Mouse (Mus musculus): ENCODE results near the gene Nwd1. TPM values are rescaled to one million over a fixed set of nuclear protein-coding genes. Genes with fewer than 3 reads are reported as not detected.

Nwd1 gene
- polyA plus RNA-seq, 1 experiment from 2014 or later = 0.05 TPM

DNA sequence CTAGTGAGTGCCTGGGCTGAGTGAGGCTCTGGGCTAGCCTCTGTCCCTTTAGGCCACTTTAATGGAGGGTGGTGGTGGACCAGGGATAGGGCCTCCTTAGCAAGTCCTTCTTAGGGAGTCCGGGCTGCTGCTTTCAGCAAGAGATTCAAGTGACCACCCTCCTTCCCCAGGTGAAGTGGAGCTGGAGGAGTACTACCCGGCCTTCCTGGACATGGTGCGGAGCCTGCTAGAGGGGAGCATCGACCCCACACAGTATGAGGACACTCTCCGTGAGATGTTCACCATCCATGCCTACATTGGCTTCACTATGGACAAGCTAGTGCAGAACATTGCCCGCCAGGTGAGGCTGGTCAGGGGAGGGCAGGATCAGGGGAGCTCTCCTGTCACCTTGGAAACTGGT, 103.8 kb downstream of the Nwd1 start:
- ChIA-PET CTCF (interaction anchor here (0.9 kb wide), 2 partner anchors 9 to 16 kb away, joined by 3 read pairs; no protein-coding TSS in a partner anchor), POLR2A (interaction anchor here (1.6 kb wide), 1 partner anchor 23 kb away, joined by 3 read pairs; no protein-coding TSS in a partner anchor)
- no peak for TF ChIP-seq CTCF (IDR thresholded peaks at IDR 0.05)
- DNase-seq (ENCODE audit: low read depth, low spot score) (no peak), ATAC-seq (no peak)
- in situ Hi-C loops (cut with MboI; ENCODE audit: low pct_unique_long_range_greater_than_20kb) = no loop called here
- no peaks in the 10 kb centered on the region for H3K27me3 ChIP-seq

DNA sequence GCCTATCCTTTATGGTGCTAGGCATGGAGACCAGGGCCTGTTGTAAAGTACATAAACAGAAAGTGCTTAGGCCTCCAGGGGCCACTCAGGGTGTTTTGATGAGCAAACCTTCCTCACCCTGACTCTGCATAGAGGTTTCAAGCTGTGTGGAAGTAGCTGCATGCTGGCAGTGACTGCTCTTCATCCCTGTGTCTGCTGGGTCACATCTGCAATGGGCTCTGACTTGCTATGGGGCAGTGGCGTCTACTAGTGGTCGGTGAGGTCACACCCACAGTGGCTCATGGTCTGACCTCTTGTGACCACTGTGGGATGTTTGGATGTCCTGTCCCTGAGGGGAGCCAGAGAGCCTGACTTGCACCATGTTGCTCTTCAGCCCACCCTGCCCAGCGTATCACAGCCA, 104.6 kb downstream of the Nwd1 start:
- in situ Hi-C loops (cut with MboI; ENCODE audit: low pct_unique_long_range_greater_than_20kb) = no loop called here
- no peak for TF ChIP-seq CTCF (IDR thresholded peaks at IDR 0.05)
- ATAC-seq = no peak
- CTCF ChIA-PET = interaction anchor here (1.5 kb wide), 1 partner anchor 71 kb away, joined by 4 read pairs; no protein-coding TSS in a partner anchor
- DNase-seq (ENCODE audit: low read depth, low spot score) = no peak
- POLR2A ChIA-PET = interaction anchor here (0.7 kb wide), 1 partner anchor 55 kb away, joined by 3 read pairs; no protein-coding TSS in a partner anchor
- no peaks in the 10 kb centered on the region for H3K27me3 ChIP-seq

DNA sequence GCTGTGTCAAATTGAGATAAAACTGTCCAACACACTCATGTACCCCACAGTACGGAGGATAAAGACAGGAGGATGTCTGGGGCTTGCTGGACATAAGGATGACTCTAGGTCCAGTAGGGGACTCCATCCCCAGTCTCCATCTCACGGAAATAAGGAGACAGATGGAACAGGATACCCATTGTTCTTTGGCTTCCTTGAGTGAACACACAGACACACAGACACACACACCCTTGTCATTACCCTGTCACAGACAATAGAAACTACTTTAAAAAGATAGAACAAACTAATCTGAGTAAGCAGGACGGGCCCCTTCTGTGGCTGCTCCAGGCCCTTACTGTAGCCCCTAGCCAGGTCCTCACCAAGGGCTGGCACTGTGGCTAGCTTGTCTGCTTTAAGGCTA, 105.8 kb downstream of the Nwd1 start:
- DNase-seq (ENCODE audit: low read depth, low spot score) (no peak), ATAC-seq (no peak)
- ChIA-PET POLR2A (no interaction called here), CTCF (interaction anchor here (1.5 kb wide), 1 partner anchor 72 kb away, joined by 4 read pairs; no protein-coding TSS in a partner anchor)
- H3K27me3 ChIP-seq = no peaks in the 10 kb centered on the region
- no peak for TF ChIP-seq CTCF (IDR thresholded peaks at IDR 0.05)
- in situ Hi-C loops (cut with MboI; ENCODE audit: low pct_unique_long_range_greater_than_20kb) = no loop called here

DNA sequence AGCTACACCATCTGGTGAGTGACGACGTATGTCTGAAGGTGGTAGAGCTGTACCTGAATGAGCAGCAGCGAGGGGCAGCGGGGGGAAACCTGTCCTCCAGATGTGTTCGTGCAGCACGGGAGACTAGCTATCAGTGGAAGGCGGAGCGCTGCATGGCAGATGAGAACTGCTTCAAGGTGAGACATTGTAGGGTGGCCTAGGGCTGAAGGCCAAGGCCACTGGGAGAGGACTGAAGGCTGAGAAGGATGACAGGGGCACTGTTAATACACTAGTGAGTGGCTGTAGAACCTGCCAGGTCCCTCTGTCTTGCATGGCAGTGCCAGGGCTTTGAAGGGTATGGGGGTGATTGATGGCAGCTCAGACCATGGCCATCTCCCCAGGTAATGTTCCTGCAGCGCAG, 106.7 kb downstream of the Nwd1 start:
- no peak for DNase-seq (ENCODE audit: low read depth, low spot score)
- in situ Hi-C loops (cut with MboI; ENCODE audit: low pct_unique_long_range_greater_than_20kb) = no loop called here

GRCm38 (mm10) chr8:72753781-72754180, 107.3 kb downstream of the Nwd1 start:
- in situ Hi-C loops (cut with MboI; ENCODE audit: low pct_unique_long_range_greater_than_20kb) = no loop called here
- ChIA-PET CTCF (interaction anchor here (1.4 kb wide), 1 partner anchor 10 kb away, joined by 4 read pairs; no protein-coding TSS in a partner anchor), POLR2A (no interaction called here)
- no peak for TF ChIP-seq CTCF (IDR thresholded peaks at IDR 0.05)
- H3K27me3 ChIP-seq = no peaks in the 10 kb centered on the region
- DNase-seq (ENCODE audit: low read depth, low spot score) (no peak), ATAC-seq (no peak)

More for the DNA sequence above, 106.7 kb downstream of the Nwd1 start:
- no peaks in the 10 kb centered on the region for H3K27me3 ChIP-seq
- CTCF ChIA-PET = no interaction called here
- no peak for ATAC-seq
- POLR2A ChIA-PET = no interaction called here
- no peak for TF ChIP-seq CTCF (IDR thresholded peaks at IDR 0.05)

GRCm38 (mm10) chr8:72756031-72756430, 109.5 kb downstream of the Nwd1 start:
- ChIA-PET POLR2A (no interaction called here), CTCF (no interaction called here)
- ATAC-seq (peak; percentile 14), DNase-seq (ENCODE audit: low read depth, low spot score) (no peak)
- in situ Hi-C loops (cut with MboI; ENCODE audit: low pct_unique_long_range_greater_than_20kb) = no loop called here
- no peak for TF ChIP-seq CTCF (IDR thresholded peaks at IDR 0.05)
- no peaks in the 10 kb centered on the region for H3K27me3 ChIP-seq

GRCm38 (mm10) chr8:72756771-72757390, 110.4 kb downstream of the Nwd1 start:
- CTCF ChIA-PET = no interaction called here
- POLR2A ChIA-PET = no interaction called here

GRCm38 (mm10) chr8:72757426-72758195, 111.1 kb downstream of the Nwd1 start:
- POLR2A ChIA-PET = no interaction called here
- DNase-seq (ENCODE audit: low read depth, low spot score) = no peak
- CTCF ChIA-PET = interaction anchor here (1.1 kb wide), 1 partner anchor 9 kb away, joined by 3 read pairs; no protein-coding TSS in a partner anchor
- in situ Hi-C loops (cut with MboI; ENCODE audit: low pct_unique_long_range_greater_than_20kb) = no loop called here
- no peak for ATAC-seq
- TF ChIP-seq CTCF (IDR thresholded peaks at IDR 0.05) = no peak
- H3K27me3 ChIP-seq = no peaks in the 10 kb centered on the region

More at GRCm38 (mm10) chr8:72756771-72757390, 110.4 kb downstream of the Nwd1 start:
- DNase-seq (ENCODE audit: low read depth, low spot score) (no peak), ATAC-seq (no peak)
- in situ Hi-C loops (cut with MboI; ENCODE audit: low pct_unique_long_range_greater_than_20kb) = no loop called here
- no peaks in the 10 kb centered on the region for H3K27me3 ChIP-seq
- no peak for TF ChIP-seq CTCF (IDR thresholded peaks at IDR 0.05)

DNA sequence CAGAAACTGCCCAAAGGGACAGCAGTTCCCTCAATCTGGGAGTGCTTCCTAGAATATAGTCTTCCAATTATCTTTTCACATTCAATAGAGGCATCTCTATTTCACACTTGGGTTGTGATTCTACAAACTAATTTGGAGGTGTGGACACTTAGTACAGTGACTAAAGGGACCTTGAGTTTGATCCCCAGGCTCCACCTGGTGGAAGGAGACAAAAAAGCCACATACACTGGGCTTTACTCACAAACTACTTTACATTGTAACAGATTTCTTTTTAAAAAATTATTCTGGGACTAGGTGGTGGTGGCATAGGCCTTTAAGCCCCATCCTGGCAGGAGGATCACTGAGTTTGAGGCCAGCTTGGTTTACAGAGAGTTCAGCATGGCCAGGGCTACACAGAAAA, 111.8 kb downstream of the Nwd1 start:
- no peak for TF ChIP-seq CTCF (IDR thresholded peaks at IDR 0.05)
- DNase-seq (ENCODE audit: low read depth, low spot score) = no peak
- ChIA-PET CTCF (interaction anchor here (1.1 kb wide), 1 partner anchor 10 kb away, joined by 3 read pairs; no protein-coding TSS in a partner anchor), POLR2A (interaction anchor here (0.6 to 0.7 kb wide), 2 partner anchors 24 to 31 kb away, joined by 4 to 5 read pairs; no protein-coding TSS in a partner anchor)
- ATAC-seq = no peak
- H3K27me3 ChIP-seq = no peaks in the 10 kb centered on the region
- in situ Hi-C loops (cut with MboI; ENCODE audit: low pct_unique_long_range_greater_than_20kb) = no loop called here

DNA sequence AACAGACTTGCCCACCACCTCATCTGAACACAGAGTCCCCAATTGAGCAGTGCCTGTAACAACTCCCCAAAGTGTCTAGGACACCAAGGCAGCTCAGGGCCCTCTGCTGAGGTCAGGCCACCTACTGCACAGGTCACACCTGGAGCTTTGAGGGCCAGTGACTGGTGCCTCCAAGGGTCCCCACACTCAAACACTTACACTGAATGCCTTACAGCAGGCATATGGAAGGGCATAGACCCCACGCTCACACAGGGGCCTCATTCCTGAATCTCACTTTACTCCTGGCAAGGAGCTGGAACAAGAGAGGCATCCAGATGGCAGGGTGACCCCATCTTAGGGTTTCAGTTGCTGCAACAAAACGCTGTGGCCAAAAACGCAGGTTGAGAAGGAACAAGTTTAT, 113.7 kb downstream of the Nwd1 start:
- no peak for TF ChIP-seq CTCF (IDR thresholded peaks at IDR 0.05)
- in situ Hi-C loops (cut with MboI; ENCODE audit: low pct_unique_long_range_greater_than_20kb) = no loop called here
- no peak for ATAC-seq

More for the DNA sequence above, 113.7 kb downstream of the Nwd1 start:
- DNase-seq (ENCODE audit: low read depth, low spot score) = no peak
- CTCF ChIA-PET = interaction anchor here (1.0 to 1.6 kb wide), 2 partner anchors 10 kb away, joined by 3 read pairs; no protein-coding TSS in a partner anchor
- H3K27me3 ChIP-seq = no peaks in the 10 kb centered on the region
- POLR2A ChIA-PET = no interaction called here

Data from Patski (cell line).